Mouse (Mus musculus) mouse embryonic stem cell (cell line): ENCODE results near the gene Snapc5.

Experiments
- in situ Hi-C, 2 experiments: fragments of 300-500 bp; cut with MboI; formaldehyde crosslinking; loops; 1 replicate in 1 of 2; 3 replicates in 1 of 2; pipeline ENCODE4 v1.14.3; 2019 to 2020; ENCODE audit warnings: low sequenced_read_pairs in 2 of 2, low pct_unique_long_range_greater_than_20kb in 1 of 2, mixed read lengths in 1 of 2; ENCODE audit not compliant: unreplicated experiment in 1 of 2

The Snapc5 gene

GRCm38 (mm10) chr9:64231674-64232073 is 52.6 kb downstream of the Snapc5 start:
- in situ Hi-C loops = no loop called here

- in situ Hi-C loops = no loop called here
Observed at GRCm38 (mm10) chr9:64232257-64232957, 53.3 kb downstream of the Snapc5 start.
